Mouse (Mus musculus) embryonic facial prominence, embryonic 14.5 days (tissue): Measurements from ENCODE around the gene Dbi. TPM values are rescaled to one million over a fixed set of nuclear protein-coding genes. Genes with fewer than 3 reads are reported as not detected.
A peak's percentile ranks its signal among the peaks of the same experiment; 100 is the strongest.

Experiments
- ATAC-seq: fragments of 200-750 bp; cut with Nextera tagmentation; 2 replicates; pipeline ENCODE4 v1.8.0; 2017; ENCODE audit warnings: low read depth, moderate number of reproducible peaks, moderate TSS enrichment
- DNase-seq: peaks from one replicate; pipeline ENCODE4 v3.0.0-alpha.2; 2015; ENCODE audit warnings: low spot score
- H3K27ac ChIP-seq: fragments of 300-500 bp; sonication (generic); replicated peaks from 2 replicates; pipeline ENCODE4 v1.5.1; 2014; ENCODE audit warnings: low read depth, mild to moderate bottlenecking, low read length, moderate library complexity
- H3K27me3 ChIP-seq: fragments of 300-500 bp; sonication (generic); replicated peaks from 2 replicates; pipeline ENCODE4 v1.6.1; 2014; ENCODE audit warnings: low read length; ENCODE audit not compliant: control insufficient read depth, insufficient read depth
- H3K36me3 ChIP-seq: fragments of 300-500 bp; sonication (generic); 2 replicates; pipeline ENCODE4 v1.6.1; 2014; ENCODE audit warnings: low read length, mixed read lengths; ENCODE audit not compliant: control insufficient read depth, insufficient read depth
- H3K4me1 ChIP-seq: fragments of 300-500 bp; sonication (generic); 2 replicates; pipeline ENCODE4 v1.6.1; 2014; ENCODE audit warnings: antibody characterized with exemption, low read length; ENCODE audit not compliant: control insufficient read depth, insufficient read depth
- H3K4me2 ChIP-seq: fragments of 300-500 bp; sonication (generic); 2 replicates; pipeline ENCODE4 v1.6.1; 2014; ENCODE audit warnings: low read depth, mild to moderate bottlenecking, low read length, moderate library complexity, mixed read lengths
- H3K4me3 ChIP-seq: fragments of 300-500 bp; sonication (generic); 2 replicates; pipeline ENCODE4 v1.5.1; 2014; ENCODE audit warnings: low read depth, mild to moderate bottlenecking, low read length
- H3K9ac ChIP-seq: fragments of 300-500 bp; sonication (generic); 2 replicates; pipeline ENCODE4 v1.6.1; 2014; ENCODE audit warnings: low read depth, mild to moderate bottlenecking, low read length, moderate library complexity, mixed read lengths
- H3K9me3 ChIP-seq: fragments of 300-500 bp; sonication (generic); 2 replicates; pipeline ENCODE4 v1.6.1; 2016; ENCODE audit warnings: low read length; ENCODE audit not compliant: control insufficient read depth
- WGBS: fragments of 180-500 bp; shearing (Covaris S2); extraction: QIAGEN DNeasy Blood & Tissue Kit; methylation state at CpG from one replicate; pipeline ENCODE4 v1.1.7; 2014; 5-methylcytosine and 5-hydroxymethylcytosine counted together
- polyA plus RNA-seq: library from polyadenylated mRNA; unstranded; fragments of >200 nt; fragmentation: Nextera tagmentation; extraction: Ambion mirVana; gene quantifications from 2 replicates; pipeline ENCODE4 v1.2.1, GENCODE M21; 2014

Dbi gene
- 613 and 705 TPM in 2 replicates for polyA plus RNA-seq

DNA sequence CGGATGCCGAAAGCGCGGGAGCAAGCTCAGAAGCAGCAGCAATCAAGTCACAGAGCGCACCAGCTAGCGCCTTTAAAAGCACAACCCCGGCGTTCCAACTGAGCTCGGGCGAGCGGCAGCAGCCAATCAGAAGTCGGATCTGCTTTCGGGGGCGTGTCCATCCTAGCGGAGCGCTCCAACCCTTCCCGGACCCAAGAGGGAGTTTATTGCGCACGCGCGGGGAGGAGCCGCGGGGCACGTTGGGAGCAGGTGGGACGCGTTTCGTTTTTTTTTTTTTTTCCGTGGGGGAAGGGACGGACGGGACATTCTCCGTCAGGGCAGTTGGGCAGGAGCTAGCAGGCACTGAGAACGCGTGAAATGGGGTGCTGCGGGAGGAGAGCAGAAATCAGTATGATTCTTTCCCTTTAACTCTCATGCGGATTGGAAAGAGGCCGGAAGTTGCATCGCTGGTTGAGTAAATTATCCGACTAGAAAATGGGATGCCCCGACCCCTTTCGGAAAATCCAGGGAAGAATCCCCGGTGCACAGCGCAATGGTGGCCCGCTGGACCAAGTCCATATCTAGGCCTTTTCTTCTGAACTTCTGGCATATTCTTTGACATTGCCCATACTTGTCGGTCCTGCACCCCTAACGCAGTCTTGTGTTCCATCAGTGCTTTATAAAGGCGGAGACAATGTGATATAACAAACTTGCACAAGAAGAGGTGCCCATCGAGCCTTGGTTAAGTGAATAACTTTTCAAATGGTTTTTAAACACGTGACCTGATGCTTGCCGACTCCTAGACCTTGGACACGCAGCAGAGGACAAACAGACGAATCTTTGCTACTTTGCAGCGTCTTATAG is at the start of gene Dbi, which contains the start of gene 3110009E18Rik:
Dbi (minus strand) TSS at position 110 of the 843 bp plus-strand sequence.
3110009E18Rik (plus strand) TSS at position 219 of the 843 bp plus-strand sequence.
- Histone ChIP-seq H3K27ac (peak within 1 kb of the TSS; percentile 93), H3K4me2 (peak within 1 kb of the TSS; percentile 90), H3K4me3 (peak within 1 kb of the TSS; percentile 61), H3K4me1 (peaks cover 12% of the 10 kb centered on the region), H3K9ac (peak within 1 kb of the TSS; percentile 65), H3K9me3 (no peaks in the 10 kb centered on the region), H3K36me3 (peaks cover 10% of the 10 kb centered on the region), H3K27me3 (no peaks in the 10 kb centered on the region)
- 3% methylated on average over 51 of the region's 52 CpGs for WGBS
- DNase-seq (peak; percentile 99), ATAC-seq (peak; percentile 96)

DNA sequence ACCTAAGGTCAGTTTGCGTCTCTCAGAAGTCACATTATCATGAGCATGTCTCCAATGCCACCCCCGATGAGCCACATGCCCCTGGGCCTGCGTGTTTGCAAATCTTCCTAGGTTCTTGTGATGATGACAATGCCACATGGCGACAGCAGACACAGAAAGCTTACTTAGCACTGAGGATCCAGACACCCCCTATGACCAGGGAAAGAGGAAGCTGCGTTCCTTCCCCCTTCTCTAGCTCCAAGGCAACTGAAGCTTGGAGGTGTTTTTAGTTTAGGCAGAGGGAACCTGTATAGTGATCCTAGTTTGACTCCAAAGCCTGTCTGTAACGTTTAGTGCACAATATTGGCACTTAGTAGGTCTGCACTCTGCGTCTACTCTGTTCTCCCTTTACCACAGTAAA is 49.4 kb upstream of the Dbi start:
- no peak for ATAC-seq
- H3K4me1 ChIP-seq: no peaks in the 10 kb centered on the region
- H3K27me3 ChIP-seq: no peaks in the 10 kb centered on the region
- no peaks in the 10 kb centered on the region for H3K36me3 ChIP-seq
- H3K27ac ChIP-seq: no peak overlapping the region
- H3K9me3 ChIP-seq: no peaks in the 10 kb centered on the region
- no peak for DNase-seq
- 81% methylated on average over 7 of the region's 7 CpGs for WGBS
- no peak overlapping the region for H3K4me2 ChIP-seq
- no peak overlapping the region for H3K4me3 ChIP-seq
- H3K9ac ChIP-seq: no peak overlapping the region

DNA sequence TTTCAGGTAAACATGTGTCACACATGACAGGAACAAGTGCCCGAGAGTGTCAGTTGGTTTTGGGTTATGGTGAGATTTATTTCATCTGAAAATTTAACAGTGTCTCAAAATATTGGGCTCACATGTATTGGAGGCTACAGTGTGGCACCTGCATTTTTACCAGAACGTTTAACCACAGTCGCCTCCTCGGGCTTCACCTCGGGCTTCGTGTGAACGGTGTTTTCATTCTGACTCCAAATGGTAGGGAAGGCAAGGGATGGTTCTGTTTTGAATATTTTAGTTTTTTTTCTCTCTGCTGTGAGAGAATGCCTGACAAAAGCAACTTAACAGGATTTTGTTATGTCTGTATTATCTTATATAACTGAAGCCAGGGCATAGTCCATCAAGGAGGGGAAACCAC is 47.8 kb upstream of the Dbi start:
- H3K9ac ChIP-seq: no peak overlapping the region
- DNase-seq: no peak
- H3K9me3 ChIP-seq: no peaks in the 10 kb centered on the region
- H3K36me3 ChIP-seq: no peaks in the 10 kb centered on the region
- no peaks in the 10 kb centered on the region for H3K4me1 ChIP-seq
- 85% methylated on average over 7 of the region's 7 CpGs for WGBS
- H3K27ac ChIP-seq: no peak overlapping the region
- no peak overlapping the region for H3K4me3 ChIP-seq
- no peak overlapping the region for H3K4me2 ChIP-seq
- no peak for ATAC-seq
- H3K27me3 ChIP-seq: no peaks in the 10 kb centered on the region

DNA sequence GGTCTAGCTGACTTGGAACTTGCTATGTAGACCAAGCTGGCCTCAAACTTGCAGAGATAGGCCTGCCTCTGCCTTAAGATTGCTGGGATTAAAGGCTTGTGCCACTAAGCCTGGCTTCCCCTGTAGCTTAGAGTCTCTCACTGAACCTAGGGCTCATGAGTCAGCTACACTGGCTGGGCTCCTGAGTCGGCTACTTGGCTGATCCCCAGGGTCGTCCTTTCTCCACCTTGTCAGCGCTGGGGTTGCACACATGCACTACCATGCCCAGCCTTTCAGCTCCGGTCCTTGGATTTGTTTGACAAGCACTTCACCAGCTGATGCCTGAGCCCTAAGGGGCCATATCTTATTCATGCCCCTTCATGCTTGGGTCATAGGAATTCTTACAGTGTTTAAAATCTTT is 47.1 kb upstream of the Dbi start:
- Histone ChIP-seq H3K9me3 (no peaks in the 10 kb centered on the region), H3K27ac (no peak overlapping the region), H3K4me1 (no peaks in the 10 kb centered on the region), H3K4me3 (no peak overlapping the region), H3K27me3 (no peaks in the 10 kb centered on the region), H3K9ac (no peak overlapping the region), H3K36me3 (no peaks in the 10 kb centered on the region; the same call in 1 of the 2 replicates), H3K4me2 (no peak overlapping the region)
- no peak for DNase-seq
- no peak for ATAC-seq
- WGBS: 53% methylated on average over 4 of the region's 4 CpGs

DNA sequence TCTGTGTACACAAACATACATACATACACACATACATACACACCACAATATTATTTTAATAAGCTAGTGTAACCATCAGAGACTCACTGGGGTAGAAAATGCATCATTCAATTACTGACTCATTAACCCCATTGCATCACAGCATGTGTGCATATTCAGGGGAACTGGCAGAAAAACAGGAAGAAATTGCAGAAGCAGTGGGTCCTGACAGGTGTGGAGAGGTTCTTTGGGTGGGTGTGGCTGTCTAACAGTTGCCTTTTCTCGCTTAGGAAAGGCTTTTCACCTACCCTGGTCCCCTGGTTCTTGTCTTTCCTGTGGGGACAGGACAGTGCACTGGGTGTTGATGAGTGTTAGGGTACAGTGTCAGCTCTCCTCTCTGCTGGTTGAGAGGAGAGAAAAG is 41.7 kb upstream of the Dbi start:
- DNase-seq (no peak), ATAC-seq (no peak)
- Histone ChIP-seq H3K4me3 (no peak overlapping the region), H3K4me2 (no peak overlapping the region), H3K4me1 (peaks cover 4% of the 10 kb centered on the region; the same call in 1 of the 2 replicates), H3K36me3 (no peaks in the 10 kb centered on the region; the same call in 1 of the 2 replicates), H3K9me3 (no peaks in the 10 kb centered on the region), H3K9ac (no peak overlapping the region), H3K27me3 (no peaks in the 10 kb centered on the region), H3K27ac (no peak overlapping the region)
- 81% methylated on average over 1 of the region's 1 CpGs for WGBS

DNA sequence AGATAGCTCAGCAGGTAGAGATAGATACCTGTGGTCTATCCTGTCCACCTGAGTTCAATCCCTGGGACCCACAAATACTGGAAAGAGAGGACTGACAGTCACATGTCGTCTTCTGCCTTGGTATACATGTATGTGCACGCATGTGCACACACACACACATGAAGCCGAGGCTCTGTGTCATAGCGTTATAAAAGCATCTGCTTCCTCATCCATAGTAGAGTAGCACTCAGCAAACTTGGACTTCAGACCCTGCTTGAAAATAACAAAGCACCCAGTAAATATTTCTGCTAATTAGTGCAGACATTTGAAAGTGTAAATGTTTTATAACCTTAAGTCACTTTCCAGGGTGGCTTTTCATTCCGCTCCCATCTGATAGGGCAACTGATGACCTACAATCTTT is 40.6 kb upstream of the Dbi start:
- no peak overlapping the region for H3K9ac ChIP-seq
- no peaks in the 10 kb centered on the region for H3K27me3 ChIP-seq
- 87% methylated on average over 5 of the region's 5 CpGs for WGBS
- ATAC-seq (no peak), DNase-seq (no peak)
- no peaks in the 10 kb centered on the region for H3K9me3 ChIP-seq
- no peak overlapping the region for H3K4me2 ChIP-seq
- no peak overlapping the region for H3K4me3 ChIP-seq
- H3K4me1 ChIP-seq: peaks cover 4% of the 10 kb centered on the region; the same call in 1 of the 2 replicates
- no peak overlapping the region for H3K27ac ChIP-seq
- H3K36me3 ChIP-seq: no peaks in the 10 kb centered on the region; the same call in 1 of the 2 replicates

GRCm38 (mm10) chr1:120158474-120159127 is 37.7 kb upstream of the Dbi start:
- DNase-seq (no peak), ATAC-seq (no peak)
- Histone ChIP-seq H3K4me3 (no peak overlapping the region), H3K9me3 (no peaks in the 10 kb centered on the region), H3K27ac (no peak overlapping the region), H3K4me1 (peaks cover 4% of the 10 kb centered on the region; the same call in 1 of the 2 replicates), H3K4me2 (no peak overlapping the region), H3K27me3 (no peaks in the 10 kb centered on the region), H3K36me3 (no peaks in the 10 kb centered on the region; the same call in 1 of the 2 replicates), H3K9ac (no peak overlapping the region)
- WGBS: 80% methylated on average over 9 of the region's 9 CpGs

DNA sequence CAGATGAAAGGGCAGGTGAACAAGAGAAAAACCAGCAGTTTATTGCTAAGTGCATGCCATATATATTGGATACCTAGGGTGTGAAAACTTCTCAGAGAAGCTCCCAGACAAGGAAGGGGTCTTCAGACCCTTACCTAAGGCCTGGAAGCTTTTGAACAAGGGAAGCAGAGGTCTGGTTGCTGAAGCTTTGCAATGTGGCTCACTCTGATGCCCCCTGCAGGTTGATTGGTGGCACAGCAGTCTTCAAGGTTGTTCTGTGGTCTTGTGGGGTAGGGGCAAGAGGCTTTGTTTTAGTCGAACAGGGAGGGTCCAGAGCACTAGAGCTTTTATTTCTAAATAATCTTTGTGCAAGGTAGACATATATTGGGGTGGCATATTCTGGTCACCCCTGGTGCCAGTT is 34.4 kb upstream of the Dbi start:
- H3K27me3 ChIP-seq: no peaks in the 10 kb centered on the region
- DNase-seq (peak; percentile 22), ATAC-seq (no peak)
- no peak overlapping the region for H3K4me3 ChIP-seq
- 15% methylated on average over 1 of the region's 1 CpGs for WGBS
- peaks cover 4% of the 10 kb centered on the region; the same call in 1 of the 2 replicates for H3K4me1 ChIP-seq
- H3K36me3 ChIP-seq: no peaks in the 10 kb centered on the region
- H3K9me3 ChIP-seq: no peaks in the 10 kb centered on the region
- no peak overlapping the region for H3K27ac ChIP-seq
- H3K9ac ChIP-seq: no peak overlapping the region
- H3K4me2 ChIP-seq: no peak overlapping the region
